Mouse (Mus musculus) heart, adult 10 weeks (tissue): ENCODE results near the gene Olfr1166. TPM values are rescaled to one million over a fixed set of nuclear protein-coding genes. Genes with fewer than 3 reads are reported as not detected.

Experiments used
- polyA plus RNA-seq: library from polyadenylated mRNA; stranded (reverse); fragments of 350-450 nt; fragmentation: Illumina TruSeq; extraction: RNeasy Lipid Tissue Mini Kit (QIAGEN cat#74804); gene quantifications from one replicate; pipeline ENCODE4 v1.2.3, GENCODE M21; 2014; ENCODE audit warnings: low read depth, low replicate concordance

Gene Olfr1166
- polyA plus RNA-seq: not detected

GRCm38 (mm10) chr2:88128172-88128571, at the start of gene Olfr1166:
Gene Olfr1166 (minus strand): TSS chr2:88128272.

GRCm38 (mm10) chr2:88155093-88155492, 27.0 kb upstream of the Olfr1166 start, which contains the start of gene Olfr1167:
Gene Olfr1167 (minus strand): TSS chr2:88155193.

GRCm38 (mm10) chr2:88093866-88094265, 34.2 kb downstream of the Olfr1166 start, which contains the start of gene Olfr1164:
Gene Olfr1164 (minus strand): TSS chr2:88093966.

Other genes with a start within 250 kb of the Olfr1166 start
- not detected for gene Olfr1153, start 233.3 kb downstream of the Olfr1166 start, polyA plus RNA-seq
- not detected for gene Olfr1154, start 223.1 kb downstream of the Olfr1166 start, polyA plus RNA-seq
- gene Olfr1155, start 183.1 kb downstream of the Olfr1166 start, polyA plus RNA-seq: not detected
- gene Olfr1156, start 175.2 kb downstream of the Olfr1166 start, polyA plus RNA-seq: not detected
- gene Olfr1157, start 160.0 kb downstream of the Olfr1166 start, polyA plus RNA-seq: not detected
- not detected for gene Olfr74, start 153.6 kb downstream of the Olfr1166 start, polyA plus RNA-seq
- gene Olfr1158, start 138.2 kb downstream of the Olfr1166 start, polyA plus RNA-seq: not detected
- gene Olfr1160, start 120.0 kb downstream of the Olfr1166 start, polyA plus RNA-seq: not detected
- not detected for gene Olfr1161, start 105.5 kb downstream of the Olfr1166 start, polyA plus RNA-seq
- not detected for gene Olfr73, start 90.6 kb downstream of the Olfr1166 start, polyA plus RNA-seq
- gene Olfr1162, start 77.1 kb downstream of the Olfr1166 start, polyA plus RNA-seq: not detected
- gene Olfr1163, start 56.4 kb downstream of the Olfr1166 start, polyA plus RNA-seq: not detected
- gene Olfr1164, start 34.3 kb downstream of the Olfr1166 start, polyA plus RNA-seq: not detected
- gene Olfr1167, start 26.9 kb upstream of the Olfr1166 start, polyA plus RNA-seq: not detected
- not detected for gene Olfr1168, start 53.6 kb upstream of the Olfr1166 start, polyA plus RNA-seq
- not detected for gene Olfr1170, start 100.1 kb upstream of the Olfr1166 start, polyA plus RNA-seq
- gene Olfr1173, start 151.6 kb upstream of the Olfr1166 start, polyA plus RNA-seq: not detected
- not detected for gene Olfr1174-ps, start 186.9 kb upstream of the Olfr1166 start, polyA plus RNA-seq
- gene Olfr1175-ps, start 198.9 kb upstream of the Olfr1166 start, polyA plus RNA-seq: not detected
- gene Olfr1176, start 208.4 kb upstream of the Olfr1166 start, polyA plus RNA-seq: not detected
- gene Olfr1177-ps, start 218.2 kb upstream of the Olfr1166 start, polyA plus RNA-seq: not detected